Mouse (Mus musculus) kidney, embryonic 16.5 days (tissue): ENCODE measurements at regions not wholly inside any gene's neighbourhood (a gene's known extent, or its start where the extent isn't known, plus 50 kb on each side); places are given as distances from the start of the nearest gene placed in this dataset.

Experiments
- ATAC-seq: fragments of 200-750 bp; cut with Nextera tagmentation; 2 replicates; pipeline ENCODE4 v1.8.0; 2017; ENCODE audit warnings: moderate TSS enrichment; ENCODE audit not compliant: low FRiP score, low TSS enrichment
- H3K27ac ChIP-seq: fragments of 300-500 bp; sonication (generic); 2 replicates; pipeline ENCODE4 v1.5.1; 2014; ENCODE audit warnings: low read length
- H3K27me3 ChIP-seq: fragments of 300-500 bp; sonication (generic); 2 replicates; pipeline ENCODE4 v1.6.1; 2014; ENCODE audit warnings: low read length, control low read depth, mixed read lengths; ENCODE audit not compliant: insufficient read depth
- H3K36me3 ChIP-seq: fragments of 300-500 bp; sonication (generic); 2 replicates; pipeline ENCODE4 v1.6.1; 2014; ENCODE audit warnings: low read length, control low read depth, mixed read lengths; ENCODE audit not compliant: insufficient read depth
- H3K4me1 ChIP-seq: fragments of 300-500 bp; sonication (generic); 2 replicates; pipeline ENCODE4 v1.6.1; 2014; ENCODE audit warnings: low read length, control low read depth, mixed read lengths; ENCODE audit not compliant: insufficient read depth
- H3K4me2 ChIP-seq: fragments of 300-500 bp; sonication (generic); replicated peaks from 2 replicates; pipeline ENCODE4 v1.6.1; 2014; ENCODE audit warnings: low read depth, low read length
- H3K4me3 ChIP-seq: fragments of 300-500 bp; sonication (generic); 2 replicates; pipeline ENCODE4 v1.5.1; 2014; ENCODE audit warnings: mild to moderate bottlenecking, low read length
- H3K9ac ChIP-seq: fragments of 300-500 bp; sonication (generic); replicated peaks from 2 replicates; pipeline ENCODE4 v1.6.1; 2014; ENCODE audit warnings: low read length
- H3K9me3 ChIP-seq: fragments of 300-500 bp; sonication (generic); 2 replicates; pipeline ENCODE4 v1.6.1; 2016; ENCODE audit warnings: low read length, control low read depth
- WGBS: fragments of 180-500 bp; shearing (Covaris S2); extraction: QIAGEN DNeasy Blood & Tissue Kit; methylation state at CpG from one replicate; pipeline ENCODE4 v1.1.7; 2014; 5-methylcytosine and 5-hydroxymethylcytosine counted together

DNA sequence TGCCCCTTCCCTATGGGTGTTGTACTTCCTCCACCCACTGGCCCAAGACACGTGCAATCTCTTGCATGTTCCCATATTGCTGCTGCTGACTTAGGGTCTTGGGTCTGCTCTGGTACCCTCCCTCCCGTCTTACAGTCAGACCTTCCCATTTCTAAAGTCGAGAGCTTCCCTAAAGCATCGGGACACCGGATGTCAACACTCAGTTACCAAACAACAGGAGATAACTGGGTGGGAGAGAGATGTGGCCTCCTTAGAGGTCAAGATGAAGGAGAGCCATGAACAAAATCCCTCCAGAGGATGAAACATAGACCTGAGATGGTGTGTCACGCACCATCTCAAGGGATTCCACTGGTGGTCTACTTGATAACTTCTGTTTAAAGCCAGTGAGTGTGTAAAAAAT is 322.5 kb downstream of the Gm826 start:
- H3K27me3 ChIP-seq, result no peaks in the 10 kb centered on the region
- ATAC-seq, result no peak
- peaks cover under 1% of the 10 kb centered on the region for H3K4me1 ChIP-seq
- no peak overlapping the region for H3K4me3 ChIP-seq
- no peak overlapping the region for H3K27ac ChIP-seq
- H3K36me3 ChIP-seq, result no peaks in the 10 kb centered on the region
- no peaks in the 10 kb centered on the region for H3K9me3 ChIP-seq
- WGBS, result 86% methylated on average over 6 of the region's 6 CpGs
- no peak overlapping the region for H3K9ac ChIP-seq
- no peak overlapping the region for H3K4me2 ChIP-seq

DNA sequence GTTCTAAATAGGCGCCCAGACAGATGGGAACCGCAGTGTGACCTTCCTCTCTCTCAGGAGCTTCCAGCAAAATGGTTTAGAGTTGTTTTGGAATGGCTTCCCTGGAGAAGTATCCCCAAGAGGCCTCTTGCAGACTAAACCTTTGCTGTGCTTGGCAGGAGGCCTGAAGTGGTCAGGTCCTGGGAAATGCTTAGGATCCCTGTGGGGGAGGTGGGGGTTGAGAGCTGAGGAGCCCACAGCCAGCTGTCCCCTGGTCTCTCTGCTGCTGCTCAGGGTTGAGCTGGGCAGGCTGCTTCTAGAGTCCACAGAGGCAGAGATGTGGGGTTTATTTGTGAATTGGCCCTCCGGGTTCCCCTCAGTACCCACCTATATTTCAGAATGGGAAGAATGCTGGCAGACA is 331.3 kb downstream of the Gm826 start:
- no peak overlapping the region for H3K27ac ChIP-seq
- H3K9me3 ChIP-seq, result no peaks in the 10 kb centered on the region
- 60% methylated on average over 3 of the region's 3 CpGs for WGBS
- no peaks in the 10 kb centered on the region for H3K27me3 ChIP-seq
- no peak overlapping the region for H3K4me2 ChIP-seq
- no peak overlapping the region for H3K9ac ChIP-seq
- H3K4me1 ChIP-seq, result 0 out of 2 replicates have a peak, but pooled peaks cover 6% of the 10 kb centered on the region
- H3K4me3 ChIP-seq, result no peak overlapping the region
- no peaks in the 10 kb centered on the region for H3K36me3 ChIP-seq
- ATAC-seq, result peak; percentile 76

DNA sequence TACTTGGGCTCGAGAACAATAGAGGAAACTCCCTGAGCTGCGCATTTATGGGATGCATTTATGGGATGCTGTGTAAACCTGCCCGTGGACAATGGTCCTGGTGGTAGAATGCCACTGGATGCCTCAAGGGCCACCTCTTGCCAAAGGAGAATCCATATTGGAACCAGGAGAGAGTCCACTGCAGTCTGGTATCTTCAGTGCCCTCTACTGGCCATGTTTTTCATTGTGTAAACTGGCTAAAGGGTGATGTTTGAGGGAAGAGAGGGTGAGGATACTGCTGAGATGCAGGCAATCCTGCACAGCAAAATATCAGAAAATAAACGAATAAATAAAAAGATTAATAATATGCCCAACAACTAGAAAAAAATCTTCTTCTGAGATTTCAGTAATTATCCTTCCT is 333.5 kb downstream of the Gm826 start:
- no peak for ATAC-seq
- Histone ChIP-seq H3K4me1 (0 out of 2 replicates have a peak, but pooled peaks cover 6% of the 10 kb centered on the region), H3K4me3 (no peak overlapping the region), H3K4me2 (no peak overlapping the region), H3K27ac (no peak overlapping the region), H3K9me3 (no peaks in the 10 kb centered on the region), H3K27me3 (no peaks in the 10 kb centered on the region), H3K9ac (no peak overlapping the region), H3K36me3 (no peaks in the 10 kb centered on the region)
- WGBS, result 68% methylated on average over 4 of the region's 4 CpGs

DNA sequence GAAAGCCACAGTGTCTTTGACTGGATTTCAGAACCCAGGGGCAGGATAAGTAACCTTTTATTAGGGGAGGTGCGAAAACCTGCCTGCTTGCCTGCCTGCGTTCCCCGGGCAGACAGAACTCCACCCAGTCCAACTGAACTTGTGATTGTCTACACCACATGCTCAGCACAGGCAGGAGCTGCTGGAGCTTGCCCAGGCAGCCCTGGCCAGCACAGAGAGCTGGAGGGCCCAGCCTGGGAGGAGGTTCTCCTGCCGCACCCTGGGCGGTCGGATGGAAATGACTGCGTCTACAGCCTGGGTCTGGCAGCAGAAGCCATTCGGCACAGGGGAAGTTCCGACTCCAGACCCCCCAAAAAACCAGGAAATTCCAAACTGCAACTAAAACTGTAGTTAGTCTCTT is 336.6 kb downstream of the Gm826 start:
- 0 out of 2 replicates have a peak, but pooled peaks have one; percentile 23 for ATAC-seq

DNA sequence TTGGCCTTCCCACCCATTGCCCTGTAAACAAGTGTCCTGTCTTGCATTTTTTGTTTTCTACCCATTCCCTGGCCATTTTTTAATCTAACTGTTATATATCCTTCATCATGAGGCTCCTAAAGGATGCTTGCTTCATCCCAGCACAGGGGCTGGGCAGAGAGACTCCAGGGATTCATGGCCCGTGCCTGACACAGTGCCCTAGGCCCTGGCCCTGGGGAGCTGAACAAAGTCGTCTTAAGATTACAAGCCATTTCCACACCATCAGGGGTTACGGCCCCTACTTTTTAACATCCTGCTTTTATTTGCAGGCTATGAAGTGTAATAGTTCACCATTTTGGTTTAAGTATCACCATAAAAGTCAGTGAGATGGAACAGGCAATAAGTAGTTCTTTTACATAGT is 339.5 kb downstream of the Gm826 start:
- H3K4me1 ChIP-seq, result 0 out of 2 replicates have a peak, but pooled peaks cover 7% of the 10 kb centered on the region
- WGBS, result 34% methylated on average over 3 of the region's 3 CpGs
- no peak overlapping the region for H3K9ac ChIP-seq
- no peak overlapping the region for H3K4me2 ChIP-seq
- H3K36me3 ChIP-seq, result no peaks in the 10 kb centered on the region
- peak; percentile 61; the same call in 1 of the 2 replicates for ATAC-seq
- no peak overlapping the region for H3K27ac ChIP-seq
- H3K27me3 ChIP-seq, result no peaks in the 10 kb centered on the region
- no peaks in the 10 kb centered on the region for H3K9me3 ChIP-seq
- H3K4me3 ChIP-seq, result no peak overlapping the region

More for the DNA sequence above, 336.6 kb downstream of the Gm826 start:
- H3K36me3 ChIP-seq, result no peaks in the 10 kb centered on the region
- H3K9ac ChIP-seq, result no peak overlapping the region
- no peak overlapping the region for H3K4me2 ChIP-seq
- H3K27ac ChIP-seq, result no peak overlapping the region
- no peaks in the 10 kb centered on the region for H3K9me3 ChIP-seq
- H3K4me1 ChIP-seq, result 0 out of 2 replicates have a peak, but pooled peaks cover 9% of the 10 kb centered on the region
- no peaks in the 10 kb centered on the region for H3K27me3 ChIP-seq
- no peak overlapping the region for H3K4me3 ChIP-seq
- WGBS, result 56% methylated on average over 9 of the region's 9 CpGs

DNA sequence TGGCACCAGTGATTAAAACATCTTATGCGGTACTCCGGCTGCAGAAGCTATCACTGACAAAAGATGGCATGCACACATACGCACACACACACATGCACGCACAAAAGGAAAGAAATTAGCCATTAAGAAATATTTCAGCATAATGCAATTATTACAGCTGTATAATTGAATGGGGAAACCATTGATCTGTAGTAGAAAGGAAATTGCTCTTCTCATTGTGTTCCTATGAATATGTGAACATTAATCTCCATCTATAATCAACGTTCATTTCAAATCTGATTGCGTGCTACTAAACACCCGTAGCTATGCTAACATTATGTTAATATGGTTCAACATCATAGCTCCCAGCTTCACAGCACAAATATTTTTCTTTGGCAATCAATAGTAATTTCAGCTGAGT is 347.2 kb downstream of the Gm826 start:
- 84% methylated on average over 7 of the region's 7 CpGs for WGBS
- no peaks in the 10 kb centered on the region for H3K27me3 ChIP-seq
- no peak overlapping the region for H3K27ac ChIP-seq
- H3K4me1 ChIP-seq, result no peaks in the 10 kb centered on the region
- no peak overlapping the region for H3K4me3 ChIP-seq
- H3K4me2 ChIP-seq, result no peak overlapping the region
- H3K9me3 ChIP-seq, result no peaks in the 10 kb centered on the region
- no peak overlapping the region for H3K9ac ChIP-seq
- no peak for ATAC-seq
- H3K36me3 ChIP-seq, result no peaks in the 10 kb centered on the region

DNA sequence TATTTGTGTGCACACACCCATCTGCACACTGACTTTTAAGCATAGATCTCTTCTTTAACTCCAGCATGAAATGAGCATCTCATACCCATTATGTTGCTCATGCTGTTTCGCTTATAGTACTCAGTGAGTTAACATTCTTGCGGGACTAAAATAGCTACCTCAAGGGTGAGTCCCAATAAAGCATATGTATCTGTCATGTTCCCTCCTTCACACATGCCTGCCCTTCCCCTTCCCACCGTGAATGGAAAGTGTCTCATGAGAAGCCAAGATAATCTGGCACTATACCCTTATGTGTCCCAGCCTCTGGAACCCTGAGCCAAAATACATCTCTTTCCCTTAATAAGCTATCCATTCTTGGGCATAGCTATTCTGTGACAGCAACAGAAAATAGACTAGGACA is 352.3 kb downstream of the Gm826 start:
- no peak overlapping the region for H3K4me3 ChIP-seq
- H3K36me3 ChIP-seq, result no peaks in the 10 kb centered on the region
- 80% methylated on average over 3 of the region's 3 CpGs for WGBS
- H3K9ac ChIP-seq, result no peak overlapping the region
- H3K27me3 ChIP-seq, result no peaks in the 10 kb centered on the region
- H3K4me1 ChIP-seq, result no peaks in the 10 kb centered on the region
- ATAC-seq, result no peak
- H3K27ac ChIP-seq, result no peak overlapping the region
- H3K4me2 ChIP-seq, result no peak overlapping the region
- no peaks in the 10 kb centered on the region for H3K9me3 ChIP-seq

DNA sequence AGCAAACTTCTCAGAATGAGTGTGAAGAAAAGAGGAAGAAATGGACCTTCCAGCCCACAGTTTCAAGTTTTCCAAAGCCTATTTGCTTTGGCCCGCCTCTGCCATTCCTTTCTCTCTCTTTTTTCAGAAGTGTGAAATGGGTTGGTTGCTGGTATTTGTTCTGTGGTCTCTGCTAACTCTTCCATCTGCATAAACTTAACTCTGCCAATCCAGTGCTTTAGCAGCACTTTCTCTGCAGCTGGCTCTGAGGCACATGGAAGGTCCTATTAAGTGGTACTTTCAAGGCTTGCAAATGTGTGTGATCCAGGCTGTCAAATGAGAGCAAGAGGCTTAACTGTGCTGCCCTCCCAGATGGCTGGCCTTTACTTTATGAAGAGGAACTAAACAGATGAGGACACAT is 383.6 kb downstream of the Gm826 start:
- WGBS, result 55% methylated on average over 1 of the region's 1 CpGs
- no peak for ATAC-seq
- H3K9ac ChIP-seq, result no peak overlapping the region

DNA sequence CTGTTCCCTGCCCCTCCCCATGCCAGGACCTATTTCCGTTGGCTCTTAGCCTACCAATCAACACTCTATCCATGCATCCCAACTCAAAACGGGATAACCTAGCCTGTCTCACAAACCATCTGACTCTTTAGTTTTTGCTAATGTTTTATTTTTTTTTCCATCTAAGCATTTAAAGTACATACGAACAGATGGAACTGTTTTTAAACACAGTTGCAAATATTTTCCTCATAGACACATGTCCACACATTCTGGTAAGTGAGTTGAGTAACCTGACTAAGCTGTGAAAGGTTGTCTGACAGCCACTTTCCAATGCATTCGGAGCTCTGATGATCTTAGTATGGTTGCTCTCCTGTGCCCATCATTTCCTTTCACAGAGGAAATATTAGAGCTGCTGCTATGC is 384.9 kb downstream of the Gm826 start:
- H3K4me3 ChIP-seq, result no peak overlapping the region
- no peak for ATAC-seq
- no peaks in the 10 kb centered on the region for H3K9me3 ChIP-seq
- no peak overlapping the region for H3K4me2 ChIP-seq
- H3K9ac ChIP-seq, result no peak overlapping the region
- H3K27me3 ChIP-seq, result no peaks in the 10 kb centered on the region
- H3K36me3 ChIP-seq, result no peaks in the 10 kb centered on the region
- H3K27ac ChIP-seq, result no peak overlapping the region
- no peaks in the 10 kb centered on the region for H3K4me1 ChIP-seq
- 89% methylated on average over 4 of the region's 4 CpGs for WGBS

More for the DNA sequence above, 383.6 kb downstream of the Gm826 start:
- Histone ChIP-seq H3K4me1 (no peaks in the 10 kb centered on the region), H3K4me3 (no peak overlapping the region), H3K27ac (no peak overlapping the region), H3K36me3 (no peaks in the 10 kb centered on the region), H3K9me3 (no peaks in the 10 kb centered on the region), H3K27me3 (no peaks in the 10 kb centered on the region), H3K4me2 (no peak overlapping the region)

DNA sequence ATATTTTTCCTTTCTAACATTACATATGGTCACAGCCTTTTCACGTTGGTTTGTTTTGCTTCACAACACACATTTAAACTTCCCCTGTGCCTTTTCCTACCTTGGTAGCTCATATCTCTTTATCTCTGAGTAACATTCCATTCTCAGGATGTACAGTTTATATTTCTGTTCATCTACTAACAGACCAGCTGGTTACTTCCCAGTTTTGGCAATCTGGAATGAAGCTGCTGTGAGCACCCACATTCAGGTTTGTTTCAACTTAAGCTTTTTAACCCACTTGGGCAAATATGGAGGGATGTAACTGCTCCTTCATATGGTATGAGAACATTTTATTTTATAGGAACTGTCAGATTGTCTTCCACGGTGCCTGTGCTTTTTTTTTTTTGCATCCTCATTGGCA is 403.2 kb downstream of the Gm826 start:
- WGBS, result 73% methylated on average over 2 of the region's 2 CpGs
- ATAC-seq, result no peak
- Histone ChIP-seq H3K4me3 (no peak overlapping the region), H3K4me1 (no peaks in the 10 kb centered on the region), H3K36me3 (no peaks in the 10 kb centered on the region), H3K4me2 (no peak overlapping the region), H3K9me3 (no peaks in the 10 kb centered on the region), H3K9ac (no peak overlapping the region), H3K27ac (no peak overlapping the region), H3K27me3 (no peaks in the 10 kb centered on the region)
